Mouse (Mus musculus) natural killer cell, adult 2 months (primary cell): Measurements from ENCODE around the gene Gm14862.

Experiments used
- DNase-seq, 2 experiments: peaks; one replicate each; pipeline ENCODE4 v3.0.0; 2022; ENCODE audit warnings: low spot score in 2 of 2

The Gm14862 gene

DNA sequence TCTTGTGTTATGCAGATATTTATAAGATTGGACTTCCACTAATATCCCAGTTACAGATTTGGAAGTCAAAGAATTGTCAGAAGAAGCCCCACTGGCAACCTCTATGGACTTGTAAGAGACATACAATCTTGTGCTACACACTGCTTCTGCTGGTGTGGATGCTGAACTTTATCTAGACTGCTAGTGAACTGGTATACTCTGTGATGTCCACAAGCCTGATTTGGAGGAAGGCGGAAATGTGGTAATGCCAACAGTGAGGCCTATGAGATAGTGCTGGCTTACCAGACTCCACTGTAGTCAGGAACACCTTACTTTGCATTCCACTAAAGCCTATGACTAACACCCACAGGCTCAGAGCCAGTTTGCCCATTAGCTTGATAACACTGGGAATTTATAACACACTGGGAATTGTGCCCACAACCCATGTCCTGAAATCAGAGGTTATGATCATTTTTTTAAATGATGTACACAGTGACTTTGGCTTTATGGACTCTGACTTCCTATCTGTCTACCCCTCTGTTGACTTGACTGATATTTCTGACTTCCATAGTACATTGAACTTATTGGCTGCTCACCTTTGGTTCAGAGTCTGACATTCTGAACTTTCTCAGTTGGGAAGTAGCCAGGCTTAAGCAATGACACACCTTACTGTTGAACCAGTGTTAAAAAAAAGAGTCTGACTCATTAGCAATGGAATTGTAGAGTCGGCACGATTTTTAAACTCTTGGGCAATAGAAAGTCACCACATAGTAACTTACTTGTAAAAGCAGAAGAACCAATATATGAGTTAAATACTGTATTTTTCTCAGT, 34.1 kb downstream of the Gm14862 start:
- DNase-seq: no peak

DNA sequence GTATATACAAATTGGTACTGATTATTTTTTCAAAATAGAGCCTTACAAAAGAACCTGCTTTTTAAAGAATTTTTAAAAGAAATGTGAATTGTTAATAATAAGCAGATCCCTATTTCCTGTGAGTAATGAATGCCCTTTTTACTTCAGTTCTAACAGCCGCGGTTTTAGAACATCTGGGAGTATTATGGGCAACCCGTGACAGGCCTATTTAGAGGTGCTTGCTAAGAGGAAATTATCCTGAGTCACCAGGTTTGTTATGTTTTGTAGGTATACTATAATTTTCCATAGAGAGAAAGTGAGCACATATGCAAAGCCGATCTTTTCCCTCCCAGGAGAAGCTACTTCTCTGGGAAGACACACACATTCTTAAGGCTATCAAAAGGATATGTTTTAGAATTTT, 35.0 kb downstream of the Gm14862 start:
- DNase-seq: no peak

DNA sequence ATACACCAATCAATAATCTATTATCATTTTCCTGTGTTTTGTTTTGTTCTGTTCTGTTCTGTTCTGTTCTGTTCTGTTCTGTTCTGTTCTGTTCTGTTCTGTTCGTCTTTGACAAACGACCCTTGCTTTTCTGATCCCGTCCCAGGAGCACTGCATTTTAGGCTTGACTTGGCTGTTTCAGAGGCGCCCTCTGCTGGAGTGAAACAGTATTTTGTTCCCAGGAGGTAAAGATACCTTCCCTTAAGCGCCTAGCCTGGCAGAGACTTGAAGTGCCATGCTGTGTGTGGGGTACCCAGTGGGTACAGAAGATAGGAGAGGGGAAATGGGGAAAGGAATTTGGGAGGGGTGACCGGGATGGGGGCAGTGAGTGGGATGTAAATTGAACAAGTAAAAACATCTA, 35.5 kb downstream of the Gm14862 start:
- peak; percentile 42 to 48 for DNase-seq

DNA sequence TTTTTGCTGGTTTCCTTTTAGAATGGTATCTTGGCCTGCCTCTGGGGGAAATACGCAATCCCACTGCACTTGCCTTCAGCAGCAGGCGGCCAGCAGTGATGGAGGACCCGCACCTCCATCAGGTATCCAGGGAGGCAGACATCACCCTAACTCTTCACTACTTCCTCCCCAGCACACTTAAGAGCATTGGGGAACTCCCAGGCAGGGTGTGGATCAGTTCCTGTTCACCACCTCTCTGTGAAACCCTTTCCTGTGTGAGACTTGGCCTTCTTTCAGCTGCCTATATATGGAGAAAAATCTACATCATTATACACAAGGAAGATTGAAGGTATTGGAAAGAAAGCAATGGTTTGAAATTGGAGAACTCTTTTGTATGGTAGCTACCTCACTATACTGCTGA, 37.1 kb downstream of the Gm14862 start:
- DNase-seq: peak; percentile 34 to 51

DNA sequence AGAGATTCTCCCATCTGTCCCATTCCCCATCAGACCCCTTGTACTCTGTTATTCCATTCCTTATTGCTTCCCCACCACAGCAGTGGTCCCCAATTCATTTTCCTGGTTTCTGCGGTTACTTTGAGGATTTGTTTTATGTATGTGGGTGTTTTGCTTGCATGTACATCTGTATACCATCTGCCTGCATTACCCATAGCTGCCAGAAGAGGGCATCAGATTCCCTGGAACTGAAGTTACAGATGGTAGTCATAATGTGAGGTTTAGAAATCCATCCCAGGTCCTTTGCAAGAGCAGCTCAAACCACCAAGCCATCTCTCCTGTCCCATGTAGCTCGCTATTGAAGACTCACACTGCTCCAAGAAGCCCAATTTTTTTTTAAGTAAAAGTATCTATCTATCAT, 40.5 kb downstream of the Gm14862 start:
- DNase-seq: peak in 1 of 2 experiments; percentile 38

DNA sequence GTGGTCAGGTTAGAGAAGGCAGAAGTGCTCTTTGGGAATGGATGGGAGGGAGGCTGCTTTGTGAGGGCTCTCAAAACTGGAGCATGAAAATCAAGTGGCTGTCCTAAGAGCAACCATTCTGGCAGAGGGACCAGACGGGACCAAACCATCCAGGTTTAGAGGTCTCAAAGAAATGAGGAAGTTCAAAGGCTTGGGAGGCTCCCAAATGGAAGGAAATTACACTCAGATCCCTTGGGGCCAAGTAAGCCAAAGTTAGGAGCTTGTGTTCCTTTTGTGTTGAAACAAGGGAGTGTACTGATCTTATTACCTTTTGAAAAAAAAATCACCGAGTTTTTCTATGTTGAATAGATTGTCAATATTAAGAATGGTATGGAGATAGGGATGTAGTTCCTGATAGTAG, 51.6 kb downstream of the Gm14862 start:
- DNase-seq: no peak

DNA sequence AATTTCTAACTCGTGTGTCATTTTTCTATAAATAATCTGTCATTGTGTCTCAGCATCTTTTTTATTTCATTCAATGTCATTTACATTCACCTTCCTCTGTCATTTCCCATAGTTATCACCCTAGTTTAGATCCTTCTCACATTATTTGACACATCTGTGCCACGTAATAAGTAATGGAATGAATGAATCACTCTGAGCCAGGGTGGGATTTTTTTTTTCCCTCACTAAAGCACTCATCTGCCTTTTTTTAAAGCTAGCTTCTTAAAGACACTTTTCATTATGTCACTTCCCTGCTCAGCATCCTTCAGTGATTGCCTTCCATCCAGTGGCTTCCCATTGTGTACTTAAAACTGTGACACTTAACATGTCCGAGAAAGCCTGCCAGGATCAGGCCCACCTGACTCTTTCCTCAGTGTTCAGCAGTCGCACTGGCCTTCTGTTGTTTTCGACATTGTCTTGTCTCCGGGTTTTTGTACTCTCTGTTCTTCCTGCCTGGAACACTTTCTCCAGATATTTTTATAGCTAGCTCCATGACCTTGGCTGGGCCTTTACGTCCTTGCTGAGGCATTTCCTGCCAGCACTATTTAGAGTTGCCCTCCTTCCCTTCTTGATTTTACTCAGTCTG, 53.8 kb downstream of the Gm14862 start:
- no peak for DNase-seq

DNA sequence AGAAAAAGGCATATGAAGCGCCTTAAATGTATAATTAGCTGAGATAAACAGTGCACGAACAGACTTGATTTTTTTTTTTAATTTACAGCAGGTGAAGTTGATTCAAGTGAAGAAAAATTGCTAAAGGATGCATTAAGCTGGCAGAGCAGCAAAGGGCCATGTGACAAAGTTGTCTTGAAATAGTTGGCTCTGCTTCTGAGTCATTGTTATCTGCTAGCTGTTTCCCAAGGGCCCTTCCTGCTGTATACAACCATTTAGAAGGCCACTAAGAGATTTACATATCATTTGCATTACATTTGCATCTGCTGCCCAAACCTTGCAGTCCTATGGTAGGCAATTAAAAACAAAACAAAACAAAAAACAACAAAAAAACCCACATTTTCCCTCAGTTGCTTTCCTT, 54.7 kb downstream of the Gm14862 start:
- no peak for DNase-seq
